Mouse (Mus musculus) layer of hippocampus, postnatal 25 days (tissue): ENCODE data around the gene Drc1. TPM values are rescaled to one million over a fixed set of nuclear protein-coding genes. Genes with fewer than 3 reads are reported as not detected.

Source experiments
- DNase-seq, 2 experiments: peaks; one replicate each; pipeline ENCODE4 v3.0.0; 2022; ENCODE audit warnings: mixed read lengths in 2 of 2, low spot score in 1 of 2; ENCODE audit errors: extremely low spot score in 1 of 2
- total RNA-seq, 2 experiments: library from RNA; stranded (reverse); gene quantifications; 2 replicates each; pipeline ENCODE4 v1.2.3; 2021

The Drc1 gene
- total RNA-seq, 2 experiments from 2014 or later = 8.1 to 14.3 TPM

DNA sequence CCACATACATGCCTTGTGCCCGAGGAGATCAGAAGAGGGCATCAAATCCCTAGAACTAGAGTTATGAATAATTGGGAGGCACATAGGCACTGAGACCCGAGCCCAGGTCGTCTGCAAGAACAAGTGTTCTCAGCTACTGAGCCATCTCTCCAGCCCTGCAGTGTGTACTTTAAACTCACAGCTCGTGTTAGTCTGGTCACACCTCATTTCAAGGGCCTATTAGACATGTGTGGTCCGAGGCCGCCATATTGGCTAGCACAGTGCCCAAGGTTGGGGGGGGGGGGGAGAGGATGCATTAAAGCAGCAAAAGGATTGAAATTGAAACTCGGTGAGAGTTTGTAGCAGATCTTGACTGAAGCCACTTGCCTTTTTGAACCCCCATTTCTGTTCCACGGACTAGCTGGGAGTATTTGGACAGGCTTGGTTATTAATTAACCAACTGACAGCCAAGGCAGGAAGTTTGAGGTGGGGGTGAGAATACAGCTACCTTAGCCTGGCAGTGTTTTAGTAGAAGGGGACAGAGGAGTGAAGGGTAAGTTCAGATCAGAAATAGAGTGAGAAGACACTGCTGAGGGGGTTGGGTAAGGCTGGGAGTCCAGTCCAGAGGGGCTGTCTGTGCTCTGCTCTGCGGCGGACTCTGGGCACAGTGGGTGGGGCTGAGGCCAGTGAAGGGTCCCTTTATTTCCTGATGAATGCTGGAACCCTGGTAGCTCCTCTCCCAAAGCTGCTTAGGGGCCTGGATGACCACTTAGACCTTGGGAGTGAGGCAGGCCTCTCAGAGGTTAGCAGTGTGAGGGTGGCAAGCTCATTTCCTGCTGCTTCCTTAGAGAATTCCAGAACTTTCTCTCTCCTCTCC is 5.0 kb downstream of the Drc1 start:
- DNase-seq = no peak

DNA sequence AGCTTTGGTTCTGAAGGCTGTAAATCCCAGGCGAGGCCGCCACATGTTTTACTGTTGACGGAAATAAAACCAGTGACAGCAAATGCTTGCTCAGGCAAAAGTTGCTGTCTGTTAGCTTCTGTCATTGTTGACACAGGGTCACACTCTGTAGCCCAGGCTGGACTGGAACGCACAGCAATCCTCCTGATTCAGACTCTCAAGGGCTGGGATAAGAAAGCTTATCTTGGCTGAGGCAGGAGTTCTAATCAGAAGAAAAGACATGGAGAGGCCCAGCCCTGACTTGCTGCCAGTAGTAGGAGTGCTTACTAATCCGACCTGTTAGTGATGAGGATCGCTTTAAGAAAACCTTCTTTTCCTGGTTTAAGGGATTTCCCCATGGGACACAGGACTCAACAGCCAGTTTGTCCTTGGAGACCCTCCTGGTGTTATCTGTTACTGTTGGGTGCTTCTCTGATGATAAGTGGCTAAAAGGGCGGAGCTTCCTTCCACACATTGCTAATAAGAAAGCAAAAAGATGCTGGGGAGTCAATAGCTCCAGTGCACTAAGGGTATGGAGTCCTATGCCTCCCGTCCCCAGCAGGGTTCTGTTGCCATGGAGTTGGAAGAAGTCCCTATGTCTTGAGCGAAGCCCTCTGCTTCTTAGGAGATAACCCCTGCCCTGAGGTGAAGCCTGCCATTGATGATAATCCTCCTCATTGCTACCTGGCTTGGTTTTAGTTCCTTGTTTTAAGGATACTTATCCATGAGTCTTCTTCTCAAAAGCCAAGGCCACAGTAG is 6.1 kb downstream of the Drc1 start:
- DNase-seq = no peak

DNA sequence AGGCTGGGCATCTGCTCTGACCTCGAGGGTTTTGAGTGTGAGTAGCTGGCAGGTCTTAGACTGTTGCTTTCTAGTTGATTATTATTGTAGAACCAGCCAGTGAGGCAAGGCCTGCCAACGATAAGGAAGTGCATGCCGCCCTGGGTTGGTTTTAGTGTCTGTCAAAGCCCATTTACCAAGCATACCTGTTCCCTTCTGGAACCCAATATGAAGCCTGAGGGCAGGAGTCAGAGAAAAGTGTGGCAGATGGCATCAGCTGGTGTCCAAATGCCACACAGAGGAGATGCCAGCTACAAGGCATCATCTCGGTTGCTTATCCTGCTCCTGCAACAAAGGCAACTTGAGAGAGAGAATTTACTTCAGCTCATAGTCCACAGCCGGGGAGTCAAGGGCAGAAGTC is 59.6 kb downstream of the Drc1 start:
- DNase-seq = no peak

DNA sequence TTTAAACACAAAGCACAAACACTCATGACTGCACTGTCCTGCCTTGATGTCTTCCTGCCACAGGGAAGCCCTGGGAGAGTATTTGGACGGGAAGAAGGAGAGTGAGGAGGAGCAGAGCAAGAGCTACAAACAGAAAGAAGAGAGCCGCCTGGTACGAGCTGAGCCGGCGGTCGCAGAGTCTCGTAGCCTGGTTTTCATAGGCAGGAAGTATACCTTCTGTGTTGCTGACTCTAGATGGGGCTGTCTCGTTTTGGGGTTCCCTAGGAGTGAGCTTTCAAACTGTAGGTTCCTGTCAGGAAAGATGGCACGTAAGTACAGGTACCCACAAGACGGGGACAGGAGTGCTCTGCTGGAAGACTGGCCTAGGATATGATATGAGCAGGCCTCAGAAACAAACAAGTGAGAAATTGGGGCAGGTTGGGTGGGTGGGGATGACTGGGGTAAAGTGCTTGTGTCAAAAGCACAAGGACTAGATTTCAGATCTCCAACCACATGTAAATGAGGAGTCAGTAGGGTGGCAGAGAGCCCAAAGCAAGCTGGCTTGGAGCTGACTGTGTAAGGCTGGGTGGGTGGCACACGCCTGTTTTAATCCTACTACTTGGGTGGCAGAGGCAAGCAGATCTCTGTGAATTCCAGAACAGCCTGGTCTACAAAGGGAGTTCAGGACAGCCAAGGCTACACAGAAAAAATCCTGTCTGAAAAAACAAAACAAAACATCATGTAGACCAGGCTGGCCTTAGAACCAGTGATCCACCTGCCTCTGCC is 60.6 kb downstream of the Drc1 start:
- no peak for DNase-seq

- no peak for DNase-seq
Observed at GRCm38 (mm10) chr5:30342601-30343015, 61.4 kb downstream of the Drc1 start.

DNA sequence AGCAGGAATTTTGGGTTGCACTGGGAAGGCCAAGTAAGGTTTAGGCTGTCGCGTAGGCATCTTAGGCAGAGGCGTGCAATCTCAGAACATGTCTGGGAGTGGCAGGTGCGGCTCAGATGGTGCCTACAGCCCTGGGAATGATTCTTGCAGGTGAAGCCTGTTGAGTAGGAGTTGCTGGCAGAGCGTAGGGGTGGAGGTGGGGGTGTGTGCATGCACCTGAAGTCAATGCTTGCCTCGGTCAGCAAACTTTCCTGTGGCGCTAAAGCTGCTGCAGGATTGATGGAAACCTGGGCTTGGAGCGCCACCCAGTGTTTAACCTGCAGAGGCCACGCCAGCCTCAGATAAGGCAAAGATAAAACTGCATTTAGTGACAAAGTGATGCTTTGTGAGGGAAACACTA is 61.9 kb downstream of the Drc1 start:
- peak; percentile 33 to 73 for DNase-seq

GRCm38 (mm10) chr5:30343886-30344285 is 62.7 kb downstream of the Drc1 start:
- DNase-seq = no peak

DNA sequence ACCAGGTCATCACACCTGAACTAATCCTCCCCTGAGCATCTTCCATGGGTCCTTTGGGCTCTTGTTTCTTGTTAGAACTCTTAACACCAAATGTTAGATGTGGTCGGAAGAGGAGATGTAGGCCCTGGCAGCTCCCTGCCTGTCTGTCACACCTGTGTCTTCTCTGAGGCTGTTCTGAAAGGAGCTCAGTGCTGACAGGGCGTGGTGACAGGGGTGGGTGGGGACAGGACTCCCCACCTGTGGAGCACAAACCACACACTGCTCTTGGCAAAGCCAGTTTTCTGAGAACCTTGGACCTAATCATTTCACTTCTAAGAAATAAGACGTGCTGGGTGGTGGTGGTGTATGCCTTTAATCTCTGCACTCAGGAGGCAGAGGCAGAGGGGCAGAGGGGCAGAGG is 72.4 kb downstream of the Drc1 start:
- DNase-seq = no peak

DNA sequence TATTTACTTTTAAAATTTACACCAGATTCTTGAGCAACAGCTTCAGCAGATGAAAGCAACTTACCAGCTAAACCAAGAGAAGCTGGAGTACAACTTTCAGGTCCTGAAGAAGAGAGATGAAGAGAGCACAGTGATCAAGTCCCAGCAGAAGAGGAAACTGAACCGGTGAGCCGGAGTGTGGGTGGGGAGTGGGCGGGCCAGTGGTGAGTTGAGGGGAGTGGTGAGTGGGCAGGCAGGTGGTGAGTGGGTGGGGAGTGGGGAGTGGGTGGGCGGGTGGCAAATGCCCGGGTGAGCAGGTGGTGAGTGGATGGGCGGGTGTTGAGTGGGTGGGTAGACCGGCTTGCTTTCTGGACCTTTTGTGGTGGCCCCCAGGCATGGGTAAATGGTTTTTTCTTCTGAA is 73.9 kb downstream of the Drc1 start:
- no peak for DNase-seq

DNA sequence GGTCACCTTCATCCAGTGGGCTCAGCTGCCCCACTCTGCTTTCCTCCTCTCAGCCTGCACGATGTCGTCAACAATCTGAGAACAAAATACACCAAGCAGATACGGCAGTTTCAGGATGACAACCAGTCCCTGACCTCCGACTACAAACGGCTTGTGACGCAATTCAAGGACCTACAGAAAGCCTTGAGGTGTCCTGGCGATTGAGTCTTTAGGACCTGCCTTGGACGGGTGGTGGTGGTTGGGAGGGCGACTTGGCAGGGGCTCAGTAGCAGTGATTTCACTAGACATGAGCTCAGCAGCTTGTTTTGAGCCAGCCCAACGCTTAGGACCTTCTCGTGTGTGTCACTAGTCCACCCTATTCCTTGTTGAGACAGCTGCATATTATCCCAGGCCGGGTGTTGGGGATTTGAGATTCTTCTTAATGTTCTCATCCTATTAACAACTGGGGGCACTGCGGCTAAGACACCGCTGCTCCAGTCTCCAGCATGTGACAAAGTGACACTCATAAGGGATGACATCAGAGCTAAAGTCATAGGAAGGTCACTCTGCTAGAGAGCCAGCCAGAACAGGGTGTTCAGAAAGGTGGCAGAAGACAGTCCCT is 74.5 kb downstream of the Drc1 start:
- DNase-seq = no peak

DNA sequence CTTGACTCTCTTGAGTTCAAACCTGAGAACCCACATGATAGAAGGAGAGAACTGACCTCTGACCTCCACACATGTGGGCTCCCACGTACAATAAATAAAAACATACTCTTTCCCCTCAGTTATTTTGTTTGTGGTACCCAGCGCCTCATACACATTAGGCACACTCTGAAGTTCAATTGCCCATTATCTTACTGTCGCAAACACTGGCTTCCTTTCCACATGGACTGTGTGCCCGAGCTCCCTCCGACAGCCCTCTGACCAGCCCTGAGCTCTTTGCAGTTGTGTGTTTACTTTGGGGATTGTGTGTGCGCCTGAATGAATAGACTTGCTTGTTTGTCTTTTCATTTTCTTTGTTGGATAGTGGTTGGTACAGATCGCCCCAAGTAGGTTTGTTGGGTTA is 75.5 kb downstream of the Drc1 start:
- no peak for DNase-seq

DNA sequence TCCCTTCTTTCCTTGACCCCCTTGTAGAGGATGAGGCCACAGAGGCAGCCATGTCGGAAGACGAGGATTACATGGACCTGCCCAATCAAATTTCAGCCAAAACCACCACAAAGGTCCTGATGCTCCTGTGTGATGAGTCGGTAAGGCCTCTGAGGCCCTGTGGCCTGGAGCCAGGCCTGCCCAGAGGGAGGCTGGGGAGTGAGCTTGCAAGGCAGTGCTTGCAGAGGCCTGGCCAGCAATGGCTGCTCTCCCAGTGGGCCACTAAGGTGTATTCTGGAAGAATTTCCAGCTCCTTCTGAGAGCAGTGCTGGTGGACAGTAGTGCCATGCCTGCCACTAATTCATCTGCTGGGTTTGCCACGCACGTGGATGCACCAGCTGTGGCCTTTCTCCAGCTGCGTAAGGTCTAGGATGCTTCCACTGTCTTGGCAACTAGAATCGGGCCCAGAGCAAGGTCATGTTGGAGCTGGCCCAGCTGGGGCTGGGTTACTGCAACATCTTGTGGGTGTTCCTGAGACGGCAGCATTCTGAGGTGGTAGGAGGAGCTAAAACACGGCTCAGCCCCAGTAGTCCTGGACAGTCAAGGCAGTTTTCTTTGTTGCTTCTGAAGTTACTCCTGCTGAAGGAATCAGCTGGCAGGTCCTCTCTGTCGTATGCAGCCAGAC is 77.4 kb downstream of the Drc1 start:
- no peak for DNase-seq

DNA sequence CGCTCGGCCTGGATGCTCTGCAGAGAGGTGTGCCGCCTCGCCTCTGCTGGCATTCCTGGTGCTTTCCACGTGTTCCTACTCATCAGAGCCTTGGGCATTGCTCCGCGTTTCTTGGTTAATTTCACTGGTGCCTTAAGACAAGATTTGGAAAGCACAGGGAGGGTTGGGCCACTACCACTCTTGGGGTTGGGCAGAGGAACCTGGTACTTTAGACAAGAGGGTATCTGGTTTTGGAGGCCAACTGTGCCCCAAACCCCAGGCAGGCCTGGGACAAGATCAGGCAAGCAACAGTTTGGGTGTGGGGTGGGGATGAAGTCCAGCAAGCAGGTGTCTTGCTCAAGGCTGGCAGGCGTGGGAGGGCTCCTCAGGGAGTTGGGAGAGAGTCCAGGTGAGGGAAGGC is 86.2 kb downstream of the Drc1 start:
- DNase-seq = no peak

GRCm38 (mm10) chr5:30369426-30369825 is 88.2 kb downstream of the Drc1 start:
- no peak for DNase-seq

DNA sequence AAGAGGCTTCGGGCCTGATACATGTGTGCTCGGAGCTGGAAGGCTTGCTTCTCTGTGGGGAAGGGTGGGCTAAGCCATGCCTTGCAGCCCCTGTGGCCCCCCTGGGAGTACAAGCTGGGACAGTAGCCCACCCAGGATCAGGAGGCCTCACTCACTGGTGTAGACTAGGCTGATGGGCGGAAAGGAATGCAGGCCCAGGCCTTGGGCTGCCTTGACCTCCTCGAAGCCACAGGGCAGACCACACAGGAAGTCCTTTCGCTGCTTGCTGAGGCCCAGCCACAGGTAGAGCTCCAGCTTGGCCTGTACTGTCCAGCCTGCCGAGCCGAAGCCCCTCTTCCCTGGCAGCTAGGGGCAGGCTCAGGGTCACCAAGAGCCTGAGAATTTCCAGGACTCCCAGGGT is 101.7 kb downstream of the Drc1 start:
- no peak for DNase-seq

GRCm38 (mm10) chr5:30387726-30388125 is 106.5 kb downstream of the Drc1 start:
- DNase-seq = no peak

DNA sequence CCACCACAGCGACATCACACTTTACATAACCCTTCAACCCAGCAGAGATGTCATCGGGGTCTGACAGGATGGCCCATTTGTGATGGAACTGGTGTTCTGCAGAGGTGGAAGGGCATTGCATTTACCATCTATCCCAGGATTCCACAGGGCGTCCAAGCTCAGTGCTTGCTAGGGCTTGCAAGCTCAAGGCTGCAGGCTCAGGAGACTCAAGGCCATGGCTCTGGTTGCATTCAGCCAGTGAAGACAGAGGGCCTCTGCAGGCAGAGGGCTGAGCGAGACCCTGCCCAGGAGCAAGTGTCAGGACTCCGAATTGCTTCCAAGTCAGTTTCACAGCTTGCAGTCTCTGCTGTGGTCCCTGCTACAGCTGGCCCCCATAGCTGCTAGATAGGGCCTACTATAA is 108.6 kb downstream of the Drc1 start:
- no peak for DNase-seq

GRCm38 (mm10) chr5:30391473-30391872 is 110.3 kb downstream of the Drc1 start:
- peak; percentile 64 to 86 for DNase-seq

- no peak for DNase-seq
Observed at GRCm38 (mm10) chr5:30400521-30400920, 119.3 kb downstream of the Drc1 start.

DNA sequence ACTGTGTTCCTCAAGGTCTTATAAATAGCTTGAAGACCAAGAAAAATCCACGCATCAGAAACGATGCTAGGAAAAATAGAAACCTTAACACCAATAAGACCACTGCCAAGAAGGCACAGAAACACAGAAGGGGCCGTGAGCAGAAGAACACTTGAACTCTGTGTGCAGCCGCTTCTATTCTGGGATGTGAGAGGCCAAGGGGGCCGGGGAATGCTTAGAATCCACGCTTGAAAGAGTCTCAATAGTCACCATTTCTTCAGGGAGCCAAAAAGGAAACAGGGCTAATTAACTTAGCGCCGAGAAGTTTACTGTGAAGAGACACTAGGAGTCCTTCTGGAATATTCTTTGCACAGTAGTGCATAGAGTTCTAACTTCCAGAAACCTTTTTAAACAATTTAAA is 120.0 kb downstream of the Drc1 start:
- DNase-seq = no peak
